In the genomic region with DNA sequence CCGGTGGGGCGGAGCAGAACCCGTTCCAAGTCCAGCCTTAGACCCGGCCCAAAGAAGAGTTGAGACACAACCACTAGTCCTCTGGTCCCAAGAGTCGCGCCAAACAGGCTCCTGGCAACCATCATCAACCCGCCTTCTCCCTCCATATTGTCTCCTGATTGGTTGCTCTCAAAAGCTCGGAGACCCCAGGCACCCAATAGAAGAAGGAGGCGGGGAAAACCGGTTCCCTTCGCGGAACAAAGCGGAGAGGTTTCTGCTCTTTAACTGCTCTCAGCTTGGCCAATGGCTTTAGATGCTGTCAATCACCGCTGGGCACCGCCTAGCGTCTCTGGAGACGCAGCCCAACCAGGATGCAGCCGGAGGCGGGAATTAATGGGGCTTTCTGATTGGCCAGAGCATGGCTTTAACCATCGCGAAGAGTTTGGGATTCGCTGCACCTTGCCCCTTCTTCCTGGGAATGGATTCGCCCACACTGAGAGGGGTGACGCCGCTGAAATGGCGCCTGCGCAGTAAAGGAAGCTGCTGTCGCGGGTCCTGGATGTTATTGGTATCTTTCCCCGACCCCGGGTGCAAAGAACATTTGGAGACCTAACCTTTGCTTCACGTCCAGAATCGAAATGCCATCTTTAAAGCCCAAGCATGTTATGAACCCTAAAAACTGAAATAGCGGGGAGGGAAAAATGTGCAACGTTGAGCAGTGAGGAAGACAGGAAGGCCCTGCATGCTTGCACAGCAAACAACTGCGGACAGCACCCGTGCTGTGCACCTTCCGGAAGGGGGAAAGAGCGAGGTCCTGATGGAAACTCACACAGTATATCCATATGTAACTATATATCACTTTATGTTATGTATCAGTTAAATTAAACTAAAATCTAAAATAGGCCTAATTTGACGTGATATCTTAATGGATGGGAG, we compare ENCODE assay signal across 8 mouse cellular contexts. TPM values are rescaled to one million over a fixed set of nuclear protein-coding genes. Genes with fewer than 3 reads are reported as not detected.
DNase-seq lines count a peak whose midpoint lies in the region; ATAC-seq lines count a peak whose summit lies in the region.

A gene (minus strand): TSS at position 136 of the 915 bp plus-strand sequence.

- peak within 1 kb of the TSS; percentile 56 to 79 for H3K4me3 ChIP-seq in heart, embryonic 14.5 days (ENCODE audit: control insufficient read depth in 1 of 2, insufficient read depth in 1 of 2, low read depth in 1 of 2, low read length in 2 of 2)
- H3K4me3 ChIP-seq in liver, embryonic 13.5 days (replicated peaks) = peak within 1 kb of the TSS; percentile 80
- H3K4me3 ChIP-seq in stomach, embryonic 16.5 days (replicated peaks; ENCODE audit: low read length) = peak within 1 kb of the TSS; percentile 83

- peak within 1 kb of the TSS; percentile 54 to 62; a peak in 2 of 4 replicates for H3K27ac ChIP-seq in heart, embryonic 14.5 days (replicated peaks in 1 of 2; ENCODE audit: control insufficient read depth in 1 of 2, insufficient read depth in 1 of 2, low read depth in 2 of 2, low read length in 2 of 2)
- peak within 1 kb of the TSS; percentile 61 for H3K27ac ChIP-seq in liver, embryonic 13.5 days
- peak within 1 kb of the TSS; percentile 76 for H3K27ac ChIP-seq in stomach, embryonic 16.5 days (ENCODE audit: low read length)

- ATAC-seq in CD4-positive, CD25-positive, alpha-beta regulatory T cell, adult 4 months = peak; percentile 92
- ATAC-seq in heart, embryonic 14.5 days (ENCODE audit: insufficient number of reproducible peaks, insufficient read depth, low FRiP score, low read depth) = peak; percentile 97
- peak; percentile 97 for ATAC-seq in liver, embryonic 13.5 days (ENCODE audit: low read depth)
- ATAC-seq in stomach, embryonic 16.5 days (ENCODE audit: insufficient read depth, low FRiP score) = peak; percentile 98

- no peaks in the 10 kb centered on the region for H3K9me3 ChIP-seq in heart, embryonic 14.5 days (ENCODE audit: control insufficient read depth, low read length)
- H3K9me3 ChIP-seq in liver, embryonic 13.5 days (replicated peaks) = no peaks in the 10 kb centered on the region
- H3K9me3 ChIP-seq in stomach, embryonic 16.5 days (replicated peaks; ENCODE audit: control insufficient read depth, low read length) = no peaks in the 10 kb centered on the region

- peak within 1 kb of the TSS; percentile 84 for H3K4me2 ChIP-seq in heart, embryonic 14.5 days (ENCODE audit: low read length)
- peak within 1 kb of the TSS; percentile 96 for H3K4me2 ChIP-seq in liver, embryonic 13.5 days
- H3K4me2 ChIP-seq in stomach, embryonic 16.5 days (ENCODE audit: low read depth, low read length) = peak within 1 kb of the TSS; percentile 91

- 1% methylated on average over 40 of the region's 40 CpGs for WGBS in heart, embryonic 14.5 days
- 2% methylated on average over 40 of the region's 40 CpGs for WGBS in liver, embryonic 13.5 days (ENCODE audit: insufficient replicate concordance)
- 1% methylated on average over 40 of the region's 40 CpGs for WGBS in stomach, embryonic 16.5 days

- H3K9ac ChIP-seq in heart, embryonic 14.5 days (ENCODE audit: low read length) = peak within 1 kb of the TSS; percentile 76
- H3K9ac ChIP-seq in liver, embryonic 13.5 days = peak within 1 kb of the TSS; percentile 84
- H3K9ac ChIP-seq in stomach, embryonic 16.5 days (ENCODE audit: low read length) = peak within 1 kb of the TSS; percentile 77

- peaks cover 5 to 9% of the 10 kb centered on the region in 2 experiments for H3K4me1 ChIP-seq in heart, embryonic 14.5 days (ENCODE audit: control insufficient read depth in 2 of 2, insufficient read depth in 2 of 2, low read length in 2 of 2)
- H3K4me1 ChIP-seq in liver, embryonic 13.5 days (replicated peaks) = peaks cover 32% of the 10 kb centered on the region
- peaks cover 14% of the 10 kb centered on the region for H3K4me1 ChIP-seq in stomach, embryonic 16.5 days (ENCODE audit: control insufficient read depth, insufficient read depth, low read length)

- H3K36me3 ChIP-seq in heart, embryonic 14.5 days (ENCODE audit: control insufficient read depth, insufficient read depth, low read length) = no peaks in the 10 kb centered on the region
- H3K36me3 ChIP-seq in liver, embryonic 13.5 days = no peaks in the 10 kb centered on the region
- no peaks in the 10 kb centered on the region for H3K36me3 ChIP-seq in stomach, embryonic 16.5 days (ENCODE audit: control insufficient read depth, insufficient read depth, low read length)

- DNase-seq in c-Kit-negative CD71-positive TER-119-positive erythroid progenitor cells, embryonic 14.5 days (ENCODE audit: low read depth, low spot score) = peak; percentile 99
- peak; percentile 100 for DNase-seq in fibroblast of lung, adult 2 months (ENCODE audit: low read depth)
- DNase-seq in kidney, postnatal 14 days = peak; percentile 99
- peak; percentile 98 for DNase-seq in liver, embryonic 13.5 days
- DNase-seq in neural tube, embryonic 10.5 days (ENCODE audit: extremely low spot score, low spot score) = peak; percentile 94

- H3K27me3 ChIP-seq in heart, embryonic 14.5 days (ENCODE audit: control insufficient read depth, insufficient read depth, low read length) = no peaks in the 10 kb centered on the region; the same call in none of the 2 replicates
- no peaks in the 10 kb centered on the region for H3K27me3 ChIP-seq in liver, embryonic 13.5 days
- H3K27me3 ChIP-seq in stomach, embryonic 16.5 days (ENCODE audit: control insufficient read depth, insufficient read depth, low read length) = no peaks in the 10 kb centered on the region

RNA-seq across cellular contexts. Expression of the gene that starts here (rescaled TPM):
- 10 to 100 TPM; 56.6 to 59.4 TPM for polyA plus RNA-seq in CD4-positive, CD25-positive, alpha-beta regulatory T cell, adult 4 months (2017; shearing (Covaris generic))
- polyA plus RNA-seq in heart, embryonic 14.5 days (2014; fragmentation: Nextera tagmentation; extraction: Ambion mirVana) = 44.7 and 48.7 TPM in 2 replicates
- polyA plus RNA-seq in liver, embryonic 13.5 days (2015; fragmentation: Nextera tagmentation; extraction: Ambion mirVana) = 45.7 and 45.9 TPM in 2 replicates
- 57.7 and 66.6 TPM in 2 replicates for polyA plus RNA-seq in stomach, embryonic 16.5 days (2015; fragmentation: Nextera tagmentation; extraction: Ambion mirVana)

Comparison
In these comparisons a context has a peak if more than half of its experiments do, and no peak if none do; other contexts are left out.
1. Peak in every context shown above with its lines: DNase-seq, ATAC-seq, H3K4me3 ChIP-seq and H3K27ac ChIP-seq.